Mouse (Mus musculus): ENCODE results near the gene Akt3.

DNA sequence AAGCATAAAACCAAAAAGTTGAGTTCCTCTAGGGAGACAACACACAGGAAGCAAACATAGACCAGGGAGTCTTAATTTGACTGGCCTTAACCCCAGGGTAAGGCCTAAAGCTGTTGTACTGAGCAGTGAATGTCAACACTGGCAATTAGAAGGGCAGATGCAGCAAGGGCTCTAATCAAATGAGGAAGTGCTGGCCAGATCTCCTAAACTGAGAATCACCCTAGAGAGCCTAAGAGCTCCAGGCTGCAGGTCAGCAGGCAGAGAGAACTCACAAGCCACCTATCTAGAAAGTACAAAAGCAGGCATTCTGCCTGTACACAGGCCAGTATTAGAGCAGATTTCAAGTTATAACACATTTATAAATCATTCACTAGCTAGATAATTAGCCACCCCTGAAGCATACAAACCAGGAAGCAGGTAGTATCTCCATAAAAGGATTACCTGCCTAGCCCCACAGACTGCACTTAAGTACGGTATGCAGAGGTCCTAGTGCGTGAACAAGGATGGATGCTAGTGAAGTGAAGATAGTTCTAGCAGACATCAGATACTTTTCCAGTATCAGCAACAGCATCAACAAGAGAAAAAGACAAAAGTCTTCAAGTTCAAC lies 147.2 kb downstream of the Akt3 start:
- TF ChIP-seq CTCF (IDR thresholded peaks at IDR 0.05; ENCODE audit: low read depth, low read length) (no peak), POLR2A (IDR thresholded peaks at IDR 0.05; ENCODE audit: insufficient read depth, low read length) (no peak)
